In the genomic region with DNA sequence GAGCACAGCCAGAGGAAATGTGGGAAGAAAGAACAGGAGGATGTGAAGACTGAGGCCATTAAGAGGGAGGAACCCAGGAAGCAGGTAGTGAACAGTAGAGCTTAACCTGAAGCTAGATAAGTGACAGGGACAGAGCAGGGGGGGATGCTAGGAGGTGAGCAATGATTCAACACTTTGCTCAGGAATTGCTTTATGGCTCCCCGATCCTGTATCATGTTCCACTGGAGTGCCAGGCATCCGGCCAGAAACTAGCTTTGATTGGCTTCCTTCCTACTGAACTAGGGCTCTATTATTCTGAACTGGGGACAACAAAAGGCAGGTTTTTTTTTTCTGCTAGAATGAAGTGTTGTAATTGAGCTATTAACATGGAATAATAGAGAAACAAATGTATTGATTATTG, we compare ENCODE assay signal across 12 mouse cellular contexts.
DNase-seq lines count a peak whose midpoint lies in the region; ATAC-seq and TF ChIP-seq lines count a peak whose summit lies in the region.
"Had no signal": no experiment of that assay in that cellular context is flagged by ENCODE, and none has a peak within 500 bp of the region (broad histone marks: within the 10 kb centered on the region; RNA-seq: fewer than 3 reads in every experiment).

No protein-coding gene starts in this region.

- no peak overlapping the region for H3K9ac ChIP-seq in heart, postnatal 0 days (replicated peaks; ENCODE audit: low read depth, low read length)
- H3K9ac ChIP-seq in intestine, postnatal 0 days (ENCODE audit: low read depth, low read length) = no peak overlapping the region
- H3K9ac ChIP-seq: heart, embryonic 13.5 days; liver, embryonic 15.5 days had no signal

- no peaks in the 10 kb centered on the region for H3K36me3 ChIP-seq in heart, postnatal 0 days (replicated peaks; ENCODE audit: control insufficient read depth, insufficient read depth, low read length)
- no peaks in the 10 kb centered on the region for H3K36me3 ChIP-seq in intestine, postnatal 0 days (ENCODE audit: control insufficient read depth, insufficient read depth)
- H3K36me3 ChIP-seq: heart, embryonic 13.5 days; liver, embryonic 15.5 days had no signal

- peak; percentile 25 for DNase-seq in heart, adult 8-10 months (ENCODE audit: low spot score)
- DNase-seq in heart, postnatal 25 days (ENCODE audit: low spot score) = no peak
- peak; percentile 4 for DNase-seq in lung, postnatal 14 days
- DNase-seq in lung, adult 18-20 months = no peak
- peak; percentile 30 for DNase-seq in heart, postnatal 0 days (ENCODE audit: low spot score)
- DNase-seq in layer of hippocampus, postnatal 14 days (ENCODE audit: low spot score in 2 of 2) = peak; percentile 2 to 16
- DNase-seq: cerebellum, adult 18-20 months; retina, postnatal 1 day had no signal

- no peak overlapping the region for H3K27ac ChIP-seq in heart, postnatal 0 days (ENCODE audit: low read depth)
- no peak overlapping the region for H3K27ac ChIP-seq in intestine, postnatal 0 days (ENCODE audit: low read depth, low read length)
- H3K27ac ChIP-seq: heart, embryonic 13.5 days; liver, embryonic 15.5 days had no signal

- H3K9me3 ChIP-seq in heart, postnatal 0 days (replicated peaks; ENCODE audit: control insufficient read depth, low read length) = no peaks in the 10 kb centered on the region
- no peaks in the 10 kb centered on the region for H3K9me3 ChIP-seq in intestine, postnatal 0 days (ENCODE audit: control insufficient read depth)
- H3K9me3 ChIP-seq: heart, embryonic 13.5 days; liver, embryonic 15.5 days had no signal

- H3K4me3 ChIP-seq in heart, postnatal 0 days (ENCODE audit: low read depth, low read length) = no peak overlapping the region
- no peak overlapping the region for H3K4me3 ChIP-seq in intestine, postnatal 0 days (ENCODE audit: low read depth, low read length)
- H3K4me3 ChIP-seq: heart, embryonic 13.5 days; liver, embryonic 15.5 days had no signal

- TF ChIP-seq EP300 in heart, postnatal 0 days (IDR thresholded peaks at IDR 0.05; ENCODE audit: low read depth) = no peak

- no peak overlapping the region for H3K4me2 ChIP-seq in heart, postnatal 0 days (ENCODE audit: low read depth, low read length)
- H3K4me2 ChIP-seq in intestine, postnatal 0 days (replicated peaks; ENCODE audit: low read depth) = no peak overlapping the region
- H3K4me2 ChIP-seq: heart, embryonic 13.5 days; liver, embryonic 15.5 days had no signal

- WGBS in heart, postnatal 0 days = 14% methylated on average over 2 of the region's 2 CpGs
- 38% methylated on average over 2 of the region's 2 CpGs for WGBS in intestine, postnatal 0 days

- no peak for TF ChIP-seq CTCF in heart, postnatal 0 days (IDR thresholded peaks at IDR 0.05; ENCODE audit: low read depth)
- TF ChIP-seq CTCF in intestine, postnatal 0 days (IDR thresholded peaks at IDR 0.05; ENCODE audit: low read depth) = no peak

- intact Hi-C loops in heart, postnatal 25 days (cut with DNase I) = no loop called here

- H3K27me3 ChIP-seq in heart, postnatal 0 days (ENCODE audit: control insufficient read depth, insufficient read depth, low read length) = no peaks in the 10 kb centered on the region
- H3K27me3 ChIP-seq in intestine, postnatal 0 days (replicated peaks; ENCODE audit: control insufficient read depth, insufficient read depth, low read length) = no peaks in the 10 kb centered on the region
- H3K27me3 ChIP-seq: heart, embryonic 13.5 days; liver, embryonic 15.5 days had no signal

- no peak for ATAC-seq in heart, postnatal 0 days (ENCODE audit: insufficient read depth, low read depth)
- ATAC-seq in intestine, postnatal 0 days = no peak
- ATAC-seq in megakaryocyte-erythroid progenitor cell, adult 5-6 weeks (replicated peaks; ENCODE audit: low FRiP score, low TSS enrichment, poor library complexity, severe bottlenecking) = no peak

- no peaks in the 10 kb centered on the region for H3K4me1 ChIP-seq in heart, postnatal 0 days (ENCODE audit: control insufficient read depth, insufficient read depth)
- H3K4me1 ChIP-seq in intestine, postnatal 0 days (replicated peaks; ENCODE audit: control insufficient read depth, insufficient read depth, low read length) = no peaks in the 10 kb centered on the region
- H3K4me1 ChIP-seq: liver, embryonic 15.5 days had no signal

Comparison
In these comparisons a context has a peak if more than half of its experiments do, and no peak if none do; other contexts are left out.
1. DNase-seq: peak in heart, adult 8-10 months (single experiment), lung, postnatal 14 days (single experiment), heart, postnatal 0 days (single experiment) and layer of hippocampus, postnatal 14 days (2 of 2); none in heart, postnatal 25 days (single experiment) and lung, adult 18-20 months (0 of 2).